In genomic region chr7:4138181-4138580, GRCm38 (mm10) we compare ENCODE assay signal across 9 mouse cellular contexts. TPM values are rescaled to one million over a fixed set of nuclear protein-coding genes. Genes with fewer than 3 reads are reported as not detected.
DNase-seq lines count a peak whose midpoint lies in the region; ATAC-seq lines count a peak whose summit lies in the region.
"Had no signal": no experiment of that assay in that cellular context is flagged by ENCODE, and none has a peak within 500 bp of the region (broad histone marks: within the 10 kb centered on the region; RNA-seq: fewer than 3 reads in every experiment).

No protein-coding gene starts in this region.

- no peak for ATAC-seq in heart, embryonic 15.5 days (replicated peaks; ENCODE audit: insufficient number of reproducible peaks, insufficient read depth, low FRiP score, low read depth)
- ATAC-seq in hindbrain, embryonic 13.5 days (ENCODE audit: low FRiP score) = no peak
- no peak for ATAC-seq in midbrain, embryonic 12.5 days (ENCODE audit: low FRiP score, low read depth)

- no peaks in the 10 kb centered on the region for H3K9me3 ChIP-seq in heart, embryonic 15.5 days (replicated peaks)
- no peaks in the 10 kb centered on the region for H3K9me3 ChIP-seq in hindbrain, embryonic 13.5 days
- no peaks in the 10 kb centered on the region for H3K9me3 ChIP-seq in midbrain, embryonic 12.5 days

- 82% methylated on average over 2 of the region's 2 CpGs for WGBS in heart, embryonic 15.5 days
- 81% methylated on average over 2 of the region's 2 CpGs for WGBS in hindbrain, embryonic 13.5 days
- WGBS in midbrain, embryonic 12.5 days = 92% methylated on average over 2 of the region's 2 CpGs

- H3K36me3 ChIP-seq in heart, embryonic 15.5 days = peaks cover 49% of the 10 kb centered on the region
- H3K36me3 ChIP-seq in hindbrain, embryonic 13.5 days = peaks cover 58% of the 10 kb centered on the region
- peaks cover 56% of the 10 kb centered on the region for H3K36me3 ChIP-seq in midbrain, embryonic 12.5 days

- H3K27me3 ChIP-seq in heart, embryonic 15.5 days = no peaks in the 10 kb centered on the region
- H3K27me3 ChIP-seq in hindbrain, embryonic 13.5 days = no peaks in the 10 kb centered on the region
- H3K27me3 ChIP-seq in midbrain, embryonic 12.5 days = no peaks in the 10 kb centered on the region

- intact Hi-C loops in heart, postnatal 36 days (cut with DNase I) = loop anchor here (1.0 to 10.0 kb wide), 2 partner anchors 11 to 517 kb away; partner anchors contain the start of gene Ppp6r1

- peak overlapping the region; percentile 89 for H3K9ac ChIP-seq in heart, embryonic 15.5 days
- H3K9ac ChIP-seq in hindbrain, embryonic 13.5 days = peak overlapping the region; percentile 89
- H3K9ac ChIP-seq in midbrain, embryonic 12.5 days (replicated peaks) = peak overlapping the region; percentile 70

- H3K4me1 ChIP-seq in heart, embryonic 15.5 days (replicated peaks) = peaks cover 17% of the 10 kb centered on the region
- H3K4me1 ChIP-seq in brown adipose tissue, adult 24 weeks (ENCODE audit: control insufficient read depth, insufficient read depth, insufficient read length, low read length) = peaks cover 2% of the 10 kb centered on the region; the same call in 1 of the 2 replicates
- peaks cover 35% of the 10 kb centered on the region for H3K4me1 ChIP-seq in hindbrain, embryonic 13.5 days (replicated peaks)
- H3K4me1 ChIP-seq in midbrain, embryonic 12.5 days = peaks cover 13% of the 10 kb centered on the region

- peak overlapping the region; percentile 85 for H3K4me3 ChIP-seq in heart, embryonic 15.5 days
- peak overlapping the region; percentile 89; the same call in 1 of the 2 replicates for H3K4me3 ChIP-seq in brown adipose tissue, adult 24 weeks (ENCODE audit: insufficient read depth, low read depth, low read length)
- peak overlapping the region; percentile 82 for H3K4me3 ChIP-seq in hindbrain, embryonic 13.5 days
- peak overlapping the region; percentile 69 for H3K4me3 ChIP-seq in midbrain, embryonic 12.5 days

- DNase-seq in heart, postnatal 36 days = no peak
- DNase-seq in frontal cortex, adult 2 months (ENCODE audit: extremely low spot score in 1 of 2, low spot score in 1 of 2) = no peak
- DNase-seq in urinary bladder, postnatal 10 days (ENCODE audit: low spot score) = no peak
- no peak for DNase-seq in kidney, postnatal 14 days
- DNase-seq: right cerebral cortex, postnatal 14 days had no signal

- H3K27ac ChIP-seq in heart, embryonic 15.5 days = no peak overlapping the region
- H3K27ac ChIP-seq in brown adipose tissue, adult 24 weeks (replicated peaks; ENCODE audit: low read depth, low read length) = no peak overlapping the region
- H3K27ac ChIP-seq in hindbrain, embryonic 13.5 days = no peak overlapping the region
- H3K27ac ChIP-seq in midbrain, embryonic 12.5 days (replicated peaks) = no peak overlapping the region

- H3K4me2 ChIP-seq in heart, embryonic 15.5 days = peak overlapping the region; percentile 86
- peak overlapping the region; percentile 88 for H3K4me2 ChIP-seq in hindbrain, embryonic 13.5 days
- H3K4me2 ChIP-seq in midbrain, embryonic 12.5 days (replicated peaks) = peak overlapping the region; percentile 82

RNA-seq across cellular contexts. Expression of gene Leng8, which starts 1.3 kb away (rescaled TPM):
- 43.7 and 65.8 TPM in 2 replicates for polyA plus RNA-seq in heart, embryonic 15.5 days (2015; fragmentation: Nextera tagmentation; extraction: Ambion mirVana)
- total RNA-seq in heart, postnatal 36 days (2021) = 10 to 100 TPM; 30.4 to 45.7 TPM
- 20.2 and 24.0 TPM in 2 replicates for polyA plus RNA-seq in brown adipose tissue, adult 24 weeks (2012; ENCODE audit: insufficient read depth, insufficient read length, missing spikeins)
- 77.0 and 79.4 TPM in 2 replicates for polyA plus RNA-seq in hindbrain, embryonic 13.5 days (2015; fragmentation: Nextera tagmentation; extraction: Ambion mirVana)
- 121 and 130 TPM in 2 replicates for polyA plus RNA-seq in midbrain, embryonic 12.5 days (2016; fragmentation: Nextera tagmentation; extraction: Ambion mirVana)
- 641 and 654 TPM in 2 replicates for polyA plus RNA-seq in frontal cortex, adult 2 months (2012; rRNA removed)

RNA-seq across cellular contexts. Expression of gene Leng9, which starts 12.0 kb away (rescaled TPM):
- polyA plus RNA-seq in heart, embryonic 15.5 days (2015; fragmentation: Nextera tagmentation; extraction: Ambion mirVana) = 2.8 and 3.3 TPM in 2 replicates
- 1 to 10 TPM; 2.4 to 3.6 TPM for total RNA-seq in heart, postnatal 36 days (2021)
- polyA plus RNA-seq in brown adipose tissue, adult 24 weeks (2012; ENCODE audit: insufficient read depth, insufficient read length, missing spikeins) = 2.1 and 3.6 TPM in 2 replicates
- 4.7 TPM in 2 replicates for polyA plus RNA-seq in hindbrain, embryonic 13.5 days (2015; fragmentation: Nextera tagmentation; extraction: Ambion mirVana)
- 2.5 and 2.7 TPM in 2 replicates for polyA plus RNA-seq in midbrain, embryonic 12.5 days (2016; fragmentation: Nextera tagmentation; extraction: Ambion mirVana)
- polyA plus RNA-seq in frontal cortex, adult 2 months (2012; rRNA removed) = 7.1 and 8.0 TPM in 2 replicates

RNA-seq across cellular contexts. Expression of gene Ttyh1, which starts 19.0 kb away (rescaled TPM):
- 1.2 and 1.7 TPM in 2 replicates for polyA plus RNA-seq in heart, embryonic 15.5 days (2015; fragmentation: Nextera tagmentation; extraction: Ambion mirVana)
- total RNA-seq in heart, postnatal 36 days (2021) = 1 to 10 TPM in 1 of 2 experiments, under 1 TPM in 1; 0.89 to 2.6 TPM
- polyA plus RNA-seq in brown adipose tissue, adult 24 weeks (2012; ENCODE audit: insufficient read depth, insufficient read length, missing spikeins) = 1.4 and 2.3 TPM in 2 replicates
- 132 and 138 TPM in 2 replicates for polyA plus RNA-seq in hindbrain, embryonic 13.5 days (2015; fragmentation: Nextera tagmentation; extraction: Ambion mirVana)
- 79.8 and 87.2 TPM in 2 replicates for polyA plus RNA-seq in midbrain, embryonic 12.5 days (2016; fragmentation: Nextera tagmentation; extraction: Ambion mirVana)
- 712 and 743 TPM in 2 replicates for polyA plus RNA-seq in frontal cortex, adult 2 months (2012; rRNA removed)

RNA-seq across cellular contexts. Expression of gene Cdc42ep5, which starts 26.5 kb away (rescaled TPM):
- polyA plus RNA-seq in heart, embryonic 15.5 days (2015; fragmentation: Nextera tagmentation; extraction: Ambion mirVana) = 25.6 and 30.9 TPM in 2 replicates
- total RNA-seq in heart, postnatal 36 days (2021) = 1 to 10 TPM; 4.6 to 6.2 TPM
- polyA plus RNA-seq in brown adipose tissue, adult 24 weeks (2012; ENCODE audit: insufficient read depth, insufficient read length, missing spikeins) = 4.0 and 10.1 TPM in 2 replicates
- 8.4 and 10.1 TPM in 2 replicates for polyA plus RNA-seq in hindbrain, embryonic 13.5 days (2015; fragmentation: Nextera tagmentation; extraction: Ambion mirVana)
- 13.2 and 17.7 TPM in 2 replicates for polyA plus RNA-seq in midbrain, embryonic 12.5 days (2016; fragmentation: Nextera tagmentation; extraction: Ambion mirVana)
- 3.5 and 3.9 TPM in 2 replicates for polyA plus RNA-seq in frontal cortex, adult 2 months (2012; rRNA removed)

Comparison
In these comparisons a context has a peak if more than half of its experiments do, and no peak if none do; other contexts are left out.
1. RNA of gene Ttyh1, which starts 19.0 kb away (polyA plus RNA-seq): 712 to 743 TPM in frontal cortex, adult 2 months, 132 to 138 TPM in hindbrain, embryonic 13.5 days and 79.8 to 87.2 TPM in midbrain, embryonic 12.5 days; 1.4 to 2.3 TPM in brown adipose tissue, adult 24 weeks and 1.2 to 1.7 TPM in heart, embryonic 15.5 days; every median in the first group is over 10 times any median in the second.
2. Peak in every context shown above with its lines, with median percentiles within 50 percentile points of each other: H3K4me2 ChIP-seq, H3K4me3 ChIP-seq and H3K9ac ChIP-seq.